Mouse (Mus musculus) embryonic fibroblast, embryonic 13.5 days (primary cell): ENCODE measurements around the gene Btrc. TPM values are rescaled to one million over a fixed set of nuclear protein-coding genes. Genes with fewer than 3 reads are reported as not detected.
A peak's percentile ranks its signal among the peaks of the same experiment; 100 is the strongest.

Experiments
- H3K27ac ChIP-seq: 2 replicates; pipeline ENCODE4 v1.5.1; 2012; ENCODE audit warnings: low read length, control low read depth, inconsistent platforms; ENCODE audit not compliant: insufficient read depth
- H3K4me1 ChIP-seq: 2 replicates; pipeline ENCODE4 v1.6.1; 2011; ENCODE audit warnings: low read length; ENCODE audit not compliant: control insufficient read depth, insufficient read depth
- H3K4me3 ChIP-seq: 2 replicates; pipeline ENCODE4 v1.5.1; 2011; ENCODE audit warnings: mild to moderate bottlenecking, control low read depth, low read length; ENCODE audit not compliant: insufficient read depth
- CTCF ChIP-seq: IDR thresholded peaks from 2 replicates; pipeline ENCODE4 v1.5.1; 2011; ENCODE audit warnings: mild to moderate bottlenecking, control low read depth, low read length, moderate library complexity, borderline replicate concordance; ENCODE audit not compliant: insufficient read depth
- POLR2A ChIP-seq: IDR thresholded peaks from 2 replicates; pipeline ENCODE4 v1.6.1; 2011; ENCODE audit warnings: low read depth, mild to moderate bottlenecking, control low read depth, low read length, moderate library complexity
- polyA plus RNA-seq: library from polyadenylated mRNA; stranded (reverse); fragments of >200 nt; gene quantifications from 2 replicates; pipeline ENCODE4 v1.2.4, GENCODE M21; 2011; ENCODE audit warnings: low read depth; ENCODE audit not compliant: missing spikeins, insufficient read length

Gene Btrc
- polyA plus RNA-seq, 1 experiment: 33.8 TPM

DNA sequence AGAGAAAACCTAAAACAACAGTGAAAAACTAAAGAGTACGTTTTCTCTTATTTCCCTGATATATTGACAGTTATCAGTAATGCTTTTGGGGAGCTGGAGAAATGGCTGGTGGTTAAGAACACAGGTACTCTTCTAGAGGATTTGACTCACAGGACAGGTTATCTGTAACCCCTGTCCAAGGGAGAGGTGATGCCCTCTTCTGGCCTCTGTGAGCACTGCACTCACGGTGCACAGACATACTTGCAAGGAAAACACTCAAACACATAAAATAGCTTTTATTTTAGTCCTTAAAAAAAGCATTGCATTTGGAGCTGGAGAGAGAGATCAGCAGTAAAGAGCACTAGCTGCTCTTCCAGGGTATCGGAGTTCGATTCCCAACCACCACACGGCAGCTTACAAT is 106.2 kb downstream of the Btrc start:
- no peak overlapping the region for H3K27ac ChIP-seq
- no peak overlapping the region for H3K4me3 ChIP-seq
- peaks cover 5% of the 10 kb centered on the region for H3K4me1 ChIP-seq
- TF ChIP-seq POLR2A (no peak), CTCF (no peak)

DNA sequence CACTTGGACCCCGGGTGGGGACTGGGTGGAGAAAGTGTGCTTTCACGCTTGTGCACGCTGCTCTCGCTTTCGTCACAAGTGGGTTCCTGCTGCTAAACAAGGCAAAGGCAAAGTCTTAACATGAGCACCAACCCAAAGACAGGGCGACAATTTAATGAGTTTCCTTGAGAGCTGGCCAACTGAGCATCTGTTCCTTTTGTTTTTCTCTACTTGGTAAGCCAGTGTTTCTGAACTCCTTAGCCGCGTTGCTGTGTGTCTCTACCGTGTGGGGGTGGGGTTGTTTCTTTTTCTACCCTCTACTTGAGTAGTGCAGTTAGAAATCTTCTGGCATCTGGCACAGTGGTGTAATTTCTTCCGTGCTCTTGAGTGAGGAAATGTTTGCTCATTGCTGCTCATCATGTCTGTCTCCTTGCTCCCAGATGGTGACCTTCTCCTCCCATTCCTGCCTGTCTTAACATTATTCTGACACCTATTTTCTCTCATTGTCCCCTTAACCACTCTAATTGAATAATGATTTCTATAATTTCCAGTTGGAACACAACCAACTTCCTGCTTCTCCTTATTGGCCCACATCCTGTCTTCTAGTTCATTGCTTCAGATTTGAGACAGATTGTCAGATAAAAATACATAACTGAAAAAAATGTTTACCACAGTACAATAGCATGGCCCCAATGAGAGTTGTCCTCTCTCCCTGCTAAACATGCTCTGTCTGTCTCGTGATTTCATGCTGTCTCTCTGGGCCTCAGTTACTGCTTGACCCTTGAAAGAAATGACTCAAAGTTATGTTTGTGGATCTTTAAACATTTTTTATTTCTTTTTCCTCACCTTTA is 109.4 kb downstream of the Btrc start:
- Histone ChIP-seq H3K27ac (no peak overlapping the region), H3K4me1 (peaks cover 5% of the 10 kb centered on the region), H3K4me3 (no peak overlapping the region)
- no peak for TF ChIP-seq CTCF
- no peak for TF ChIP-seq POLR2A

GRCm38 (mm10) chr19:45474686-45475085 is 111.2 kb downstream of the Btrc start:
- TF ChIP-seq POLR2A (no peak), CTCF (no peak)
- peaks cover 5% of the 10 kb centered on the region for H3K4me1 ChIP-seq

DNA sequence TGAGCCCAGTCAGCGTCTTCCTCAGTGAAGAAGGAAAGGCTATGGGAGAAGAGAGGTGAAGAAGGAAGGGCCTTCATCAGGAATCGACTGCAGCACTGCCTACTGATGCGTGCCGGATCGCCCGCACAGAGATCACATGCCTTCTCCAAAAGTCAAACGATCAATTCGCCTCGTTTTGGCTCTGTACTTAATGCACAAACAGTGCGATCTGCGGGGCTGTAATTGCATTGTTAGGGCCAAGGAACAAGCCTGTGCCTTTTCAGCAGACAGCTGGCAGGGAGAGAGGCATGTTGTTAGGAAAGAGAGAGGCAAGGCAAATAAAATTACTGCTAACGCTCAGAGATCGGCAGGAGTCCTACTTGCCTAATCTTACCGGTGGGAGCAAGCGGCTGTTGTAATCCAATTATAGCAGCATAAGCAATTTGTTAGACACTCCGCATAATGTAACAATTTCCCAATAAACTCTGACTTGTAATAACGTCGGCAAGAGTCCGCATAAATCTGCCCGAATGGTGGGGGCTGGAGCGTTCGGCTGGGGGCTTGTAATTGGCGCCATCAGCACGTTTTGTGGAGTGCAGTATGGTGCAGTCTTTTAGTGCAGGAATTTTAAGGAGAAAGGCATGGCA is 112.5 kb downstream of the Btrc start:
- TF ChIP-seq POLR2A (no peak), CTCF (no peak)
- Histone ChIP-seq H3K27ac (no peak overlapping the region), H3K4me1 (peaks cover 8% of the 10 kb centered on the region), H3K4me3 (no peak overlapping the region)

More at GRCm38 (mm10) chr19:45474686-45475085, 111.2 kb downstream of the Btrc start:
- Histone ChIP-seq H3K4me3 (no peak overlapping the region), H3K27ac (no peak overlapping the region)

DNA sequence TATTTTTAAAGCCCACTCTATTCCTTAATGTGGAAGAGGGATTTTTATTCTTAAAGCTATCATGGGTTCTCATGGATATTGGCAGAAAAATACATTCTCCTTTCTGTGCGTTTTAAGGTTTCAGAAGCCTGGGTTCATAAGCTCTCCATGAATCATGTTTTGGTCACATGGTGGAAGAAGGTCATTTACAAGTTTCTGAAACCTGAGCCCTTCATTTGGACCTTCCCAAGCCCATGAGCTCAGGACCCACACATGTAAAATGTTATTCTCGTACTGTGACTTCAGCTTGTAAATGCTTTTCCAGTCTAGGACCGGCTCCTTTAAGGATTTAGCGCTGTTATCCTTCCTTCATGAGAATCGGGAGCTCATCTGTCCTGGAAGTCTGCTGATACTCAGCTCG is 116.0 kb downstream of the Btrc start:
- TF ChIP-seq CTCF (no peak), POLR2A (no peak)
- H3K27ac ChIP-seq: no peak overlapping the region
- H3K4me1 ChIP-seq: peaks cover 10% of the 10 kb centered on the region
- H3K4me3 ChIP-seq: no peak overlapping the region

GRCm38 (mm10) chr19:45480490-45480889 is 117.0 kb downstream of the Btrc start:
- Histone ChIP-seq H3K4me3 (no peak overlapping the region), H3K4me1 (peaks cover 11% of the 10 kb centered on the region), H3K27ac (no peak overlapping the region)
- no peak for TF ChIP-seq CTCF
- TF ChIP-seq POLR2A: no peak

- Histone ChIP-seq H3K4me1 (peaks cover 11% of the 10 kb centered on the region), H3K4me3 (no peak overlapping the region), H3K27ac (no peak overlapping the region)
- no peak for TF ChIP-seq CTCF
- TF ChIP-seq POLR2A: no peak
Measured at GRCm38 (mm10) chr19:45480951-45481350, 117.4 kb downstream of the Btrc start.

GRCm38 (mm10) chr19:45483470-45483869 is 119.9 kb downstream of the Btrc start:
- Histone ChIP-seq H3K4me1 (peaks cover 11% of the 10 kb centered on the region), H3K4me3 (no peak overlapping the region), H3K27ac (peak overlapping the region; percentile 82)
- TF ChIP-seq CTCF: no peak

GRCm38 (mm10) chr19:45486206-45486991 is 122.9 kb downstream of the Btrc start:
- no peak overlapping the region for H3K27ac ChIP-seq
- peaks cover 8% of the 10 kb centered on the region for H3K4me1 ChIP-seq
- TF ChIP-seq CTCF (no peak), POLR2A (no peak)

DNA sequence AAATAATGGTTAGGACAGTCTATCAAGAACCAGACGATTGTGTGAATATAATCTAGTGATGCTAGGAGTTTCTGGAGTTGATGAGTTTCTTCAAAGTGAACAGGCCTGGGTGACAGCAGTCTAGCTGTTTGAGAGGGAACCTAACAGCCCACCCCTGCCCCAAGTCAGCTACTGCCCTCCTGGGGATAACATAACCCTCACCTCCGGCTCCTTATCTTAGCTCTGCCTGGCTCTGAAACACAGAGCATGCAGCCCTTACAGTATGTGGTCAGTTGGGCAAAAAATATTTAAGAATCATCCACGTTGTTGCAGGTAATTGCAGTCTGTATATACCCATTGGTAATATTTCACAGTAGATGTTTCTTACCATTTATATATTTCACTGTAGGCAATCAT is 123.5 kb downstream of the Btrc start:
- Histone ChIP-seq H3K4me3 (no peak overlapping the region), H3K27ac (no peak overlapping the region), H3K4me1 (peaks cover 8% of the 10 kb centered on the region)
- TF ChIP-seq POLR2A (no peak), CTCF (no peak)

More at GRCm38 (mm10) chr19:45486206-45486991, 122.9 kb downstream of the Btrc start:
- no peak overlapping the region for H3K4me3 ChIP-seq
